Mouse (Mus musculus) left cerebral cortex, postnatal 4 days (tissue): Measurements from ENCODE around the gene Pvr. TPM values are rescaled to one million over a fixed set of nuclear protein-coding genes. Genes with fewer than 3 reads are reported as not detected.
A peak's percentile ranks its signal among the peaks of the same experiment; 100 is the strongest.

Experiments used
- DNase-seq: peaks from one replicate; pipeline ENCODE4 v3.0.0-alpha.2; 2022
- intact Hi-C: fragments of 180-260 bp; cut with DNase I; formaldehyde crosslinking; loops from one replicate; pipeline ENCODE4 v1.15.1; 2025
- total RNA-seq, 2 experiments: library from RNA; stranded (reverse); gene quantifications; 2 replicates each; pipeline ENCODE4 v1.2.3; 2021

The Pvr gene
- total RNA-seq, 2 experiments from 2014 or later: 14.6 to 18.8 TPM

GRCm38 (mm10) chr7:19875948-19876682, 44.8 kb downstream of the Pvr start:
- DNase-seq: peak; percentile 20
- intact Hi-C loops: no loop called here

GRCm38 (mm10) chr7:19871943-19872601, 48.9 kb downstream of the Pvr start:
- intact Hi-C loops: no loop called here
- no peak for DNase-seq

GRCm38 (mm10) chr7:19871137-19871621, 49.8 kb downstream of the Pvr start:
- intact Hi-C loops: no loop called here
- no peak for DNase-seq

- DNase-seq: no peak
- intact Hi-C loops: no loop called here
Observed at GRCm38 (mm10) chr7:19867751-19868399, 53.1 kb downstream of the Pvr start.

- intact Hi-C loops: no loop called here
- no peak for DNase-seq
Observed at GRCm38 (mm10) chr7:19866490-19866889, 54.5 kb downstream of the Pvr start.

- DNase-seq: no peak
- intact Hi-C loops: no loop called here
Observed at GRCm38 (mm10) chr7:19865246-19866036, 55.5 kb downstream of the Pvr start.

- no peak for DNase-seq
- intact Hi-C loops: no loop called here
Observed at GRCm38 (mm10) chr7:19864241-19864640, 56.7 kb downstream of the Pvr start.

- intact Hi-C loops: no loop called here
- no peak for DNase-seq
Observed at GRCm38 (mm10) chr7:19861199-19861598, 59.8 kb downstream of the Pvr start, which contains the start of gene Ceacam16. TSS of gene Ceacam16 (minus strand) at chr7:19861299.

GRCm38 (mm10) chr7:19859740-19860139, 61.2 kb downstream of the Pvr start:
- intact Hi-C loops: no loop called here
- no peak for DNase-seq

- no peak for DNase-seq
- intact Hi-C loops: no loop called here
Observed at GRCm38 (mm10) chr7:19856283-19856682, 64.7 kb downstream of the Pvr start.

GRCm38 (mm10) chr7:19855663-19856062, 65.3 kb downstream of the Pvr start:
- intact Hi-C loops: no loop called here
- no peak for DNase-seq

Other genes starting within 250 kb of the Pvr start
- not detected for gene Apoc2, start 243.2 kb downstream of the Pvr start, total RNA-seq
- gene Gm44805, start 239.7 kb downstream of the Pvr start, total RNA-seq: not detected
- not detected for gene Apoc4, start 239.7 kb downstream of the Pvr start, total RNA-seq
- 1 to 10 TPM; 2.1 to 3.6 TPM for gene Apoc1, start 228.5 kb downstream of the Pvr start, total RNA-seq
- gene Apoe, start 222.0 kb downstream of the Pvr start, total RNA-seq: 100 to 1,000 TPM; 576 to 662 TPM
- 100 to 1,000 TPM in 1 of 2 experiments, 10 to 100 TPM in 1; 95.8 to 104 TPM for gene Tomm40, start 205.7 kb downstream of the Pvr start, total RNA-seq
- gene Nectin2, start 170.7 kb downstream of the Pvr start, total RNA-seq: 10 to 100 TPM; 35.7 to 36.4 TPM
- 1 to 10 TPM; 6.8 to 7.4 TPM for gene Bcam, start 150.1 kb downstream of the Pvr start, total RNA-seq
- gene Cblc, start 124.4 kb downstream of the Pvr start, total RNA-seq: under 1 TPM in 1 of 2 experiments, not detected in 1; 0.93 TPM
- gene Bcl3, start 98.4 kb downstream of the Pvr start, total RNA-seq: 1 to 10 TPM in 1 of 2 experiments, under 1 TPM in 1; 0.76 to 1.3 TPM
- 10 to 100 TPM; 14.8 to 15.9 TPM for gene Gm19345, start 69.2 kb downstream of the Pvr start, total RNA-seq
- gene Ceacam16, start 59.9 kb downstream of the Pvr start, total RNA-seq: not detected
- gene Ceacam19, start 33.2 kb downstream of the Pvr start, total RNA-seq: not detected
- gene Igsf23, start 29.6 kb upstream of the Pvr start, total RNA-seq: not detected
- gene Ceacam20, start 44.3 kb upstream of the Pvr start, total RNA-seq: not detected
- not detected for gene Nlrp9b, start 70.3 kb upstream of the Pvr start, total RNA-seq
- not detected for gene Vmn1r91, start 178.5 kb upstream of the Pvr start, total RNA-seq
- gene Gm16442, start 201.4 kb upstream of the Pvr start, total RNA-seq: not detected
- not detected for gene Vmn1r93, start 217.9 kb upstream of the Pvr start, total RNA-seq
- not detected for gene Vmn1r94, start 247.2 kb upstream of the Pvr start, total RNA-seq